Mouse (Mus musculus) ovary, postnatal 10 days (tissue): ENCODE results near the gene Cracr2b.

Experiments used
- DNase-seq: peaks from one replicate; pipeline ENCODE4 v3.0.0; 2022; ENCODE audit warnings: low spot score

Cracr2b gene

GRCm38 (mm10) chr7:141454967-141455551 is 5.8 kb upstream of the Cracr2b start, which contains the start of gene Pnpla2:
TSS of gene Pnpla2 (plus strand) at chr7:141455198.
- DNase-seq = peak; percentile 85

- DNase-seq = no peak
Measured at GRCm38 (mm10) chr7:141455610-141456314, 5.1 kb upstream of the Cracr2b start.

GRCm38 (mm10) chr7:141456739-141457138 is 4.2 kb upstream of the Cracr2b start:
- no peak for DNase-seq

- no peak for DNase-seq
Measured at GRCm38 (mm10) chr7:141457236-141457635, 3.7 kb upstream of the Cracr2b start.

GRCm38 (mm10) chr7:141457986-141458660 is 2.8 kb upstream of the Cracr2b start:
- no peak for DNase-seq

- no peak for DNase-seq
Measured at GRCm38 (mm10) chr7:141458661-141459060, 2.2 kb upstream of the Cracr2b start.

- DNase-seq = no peak
Measured at GRCm38 (mm10) chr7:141459301-141459711, 1.6 kb upstream of the Cracr2b start.

GRCm38 (mm10) chr7:141460001-141460390 is 898 bp upstream of the Cracr2b start:
- DNase-seq = no peak

GRCm38 (mm10) chr7:141461521-141462332 is 833 bp downstream of the Cracr2b start:
- no peak for DNase-seq

- DNase-seq = no peak
Measured at GRCm38 (mm10) chr7:141462333-141462821, 1.5 kb downstream of the Cracr2b start.

GRCm38 (mm10) chr7:141463824-141464602 is 3.1 kb downstream of the Cracr2b start:
- DNase-seq = no peak

- no peak for DNase-seq
Measured at GRCm38 (mm10) chr7:141464603-141465201, 3.8 kb downstream of the Cracr2b start.

- no peak for DNase-seq
Measured at GRCm38 (mm10) chr7:141465388-141466044, 4.6 kb downstream of the Cracr2b start.

GRCm38 (mm10) chr7:141466045-141466394 is 5.1 kb downstream of the Cracr2b start:
- no peak for DNase-seq

- DNase-seq = no peak
Measured at GRCm38 (mm10) chr7:141466607-141467148, 5.8 kb downstream of the Cracr2b start.

GRCm38 (mm10) chr7:141467230-141468030 is 6.5 kb downstream of the Cracr2b start, which contains the start of gene Cd151:
TSS of gene Cd151 (plus strand) at chr7:141467392.
- no peak for DNase-seq

GRCm38 (mm10) chr7:141468164-141468521 is 7.2 kb downstream of the Cracr2b start:
- DNase-seq = no peak

- no peak for DNase-seq
Measured at GRCm38 (mm10) chr7:141468522-141469211, 7.8 kb downstream of the Cracr2b start.

GRCm38 (mm10) chr7:141469352-141469751 is 8.5 kb downstream of the Cracr2b start:
- no peak for DNase-seq
